Mouse (Mus musculus) neural tube, embryonic 10.5 days (tissue): Measurements from ENCODE around the gene Fsd1.

ENCODE experiments used
- DNase-seq: peaks from one replicate; pipeline ENCODE4 v3.0.0-alpha.2; 2017; ENCODE audit warnings: low spot score; ENCODE audit errors: extremely low spot score

The Fsd1 gene

DNA sequence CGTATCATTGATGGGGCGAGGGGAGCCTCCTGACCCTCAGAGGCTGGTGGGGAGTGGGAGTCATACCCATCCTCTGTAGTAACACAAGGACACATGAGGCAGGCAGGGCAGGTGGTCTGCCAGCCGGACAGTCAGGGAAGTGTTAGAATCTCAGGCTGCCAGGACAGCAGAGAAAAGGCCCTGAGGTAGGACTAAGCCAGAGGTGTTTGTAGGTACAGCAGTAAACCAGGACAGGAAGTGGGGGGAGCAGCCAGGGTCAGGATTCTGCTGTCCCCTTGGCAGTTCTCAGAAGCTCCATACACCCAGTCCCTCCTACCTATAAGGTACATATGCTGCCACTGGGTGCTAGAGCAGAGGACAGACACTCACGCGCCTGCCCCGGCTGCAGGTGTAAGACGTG, 24.7 kb upstream of the Fsd1 start:
- no peak for DNase-seq

DNA sequence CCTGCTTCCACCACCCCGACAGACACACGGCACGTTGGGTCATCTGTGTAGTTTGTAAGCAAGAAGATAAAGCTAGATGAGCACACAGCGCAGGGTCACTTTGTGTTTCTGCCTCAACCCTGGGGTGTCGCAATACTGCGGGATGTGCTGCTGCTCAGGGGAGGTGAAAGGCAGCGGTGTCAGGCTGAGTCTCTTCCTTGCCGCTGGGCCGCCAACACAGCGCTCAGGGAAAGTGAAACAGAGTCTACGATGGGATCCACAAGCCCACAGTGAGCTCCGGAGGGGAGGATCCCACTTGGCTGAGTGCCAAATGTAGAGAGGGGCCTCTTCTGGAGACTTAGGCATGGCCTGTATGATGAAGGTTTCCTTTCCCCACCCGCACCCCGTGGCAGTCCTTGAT, 23.1 kb upstream of the Fsd1 start:
- DNase-seq: no peak

GRCm38 (mm10) chr17:55964496-55964895, 21.8 kb upstream of the Fsd1 start:
- no peak for DNase-seq

GRCm38 (mm10) chr17:55964996-55965395, 21.3 kb upstream of the Fsd1 start:
- DNase-seq: no peak

- no peak for DNase-seq
Measured at GRCm38 (mm10) chr17:55967186-55967585, 19.1 kb upstream of the Fsd1 start.

GRCm38 (mm10) chr17:55968210-55968609, 18.1 kb upstream of the Fsd1 start:
- no peak for DNase-seq

DNA sequence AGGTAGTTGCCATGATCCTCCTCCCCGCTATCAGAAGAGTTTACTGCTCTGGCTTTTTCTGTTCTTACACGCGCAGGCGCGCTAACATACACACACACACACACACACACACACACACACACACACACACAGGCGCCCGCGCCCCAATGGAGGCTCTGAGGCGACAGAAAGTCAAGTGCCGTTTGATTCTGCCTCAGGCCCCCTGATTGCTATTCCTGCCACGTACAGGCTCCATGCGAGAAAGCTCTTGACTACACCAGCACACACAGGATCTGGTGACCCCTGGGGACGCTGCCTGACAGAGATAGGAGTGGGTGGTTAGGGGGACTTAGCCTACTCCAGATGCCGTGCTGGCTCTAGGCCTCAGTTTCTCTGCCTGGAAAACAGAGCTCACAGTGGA, 16.7 kb upstream of the Fsd1 start:
- DNase-seq: peak; percentile 60

GRCm38 (mm10) chr17:55969966-55970891, 16.1 kb upstream of the Fsd1 start, which contains the start of gene Shd:
Gene Shd, plus strand, starts transcription at chr17:55970467.
- peak; percentile 83 for DNase-seq

GRCm38 (mm10) chr17:55971453-55971852, 14.9 kb upstream of the Fsd1 start:
- no peak for DNase-seq

DNA sequence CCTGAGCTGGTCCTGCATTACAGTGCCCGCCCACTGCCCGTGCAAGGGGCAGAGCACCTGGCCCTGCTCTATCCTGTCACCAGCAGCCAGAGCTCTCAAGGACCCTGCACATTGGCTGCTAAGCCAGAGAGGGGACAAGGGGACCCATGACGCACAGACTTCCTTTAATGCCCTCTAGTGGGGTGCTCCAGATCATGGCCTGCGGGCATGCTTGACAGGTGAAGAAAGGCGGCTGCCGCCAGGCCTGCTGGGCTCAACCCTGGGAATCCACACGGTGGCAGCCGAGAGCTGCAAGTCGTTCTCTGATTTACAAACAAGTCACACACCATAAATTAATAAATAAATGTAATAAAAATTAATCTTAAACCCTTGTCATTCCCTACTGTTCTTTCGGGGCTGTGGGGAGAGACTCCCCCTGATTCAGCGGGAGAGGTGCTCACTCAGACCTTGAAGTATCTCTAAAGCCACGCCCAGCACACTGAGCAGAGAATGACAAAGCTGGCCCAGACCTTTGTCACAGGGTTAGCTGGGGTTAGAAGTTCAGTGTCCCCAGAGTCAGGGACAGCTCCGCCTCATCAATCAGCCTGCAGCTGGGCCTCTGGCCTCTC, 9.9 kb upstream of the Fsd1 start:
- peak; percentile 72 for DNase-seq

GRCm38 (mm10) chr17:55977301-55977700, 9.0 kb upstream of the Fsd1 start:
- no peak for DNase-seq

DNA sequence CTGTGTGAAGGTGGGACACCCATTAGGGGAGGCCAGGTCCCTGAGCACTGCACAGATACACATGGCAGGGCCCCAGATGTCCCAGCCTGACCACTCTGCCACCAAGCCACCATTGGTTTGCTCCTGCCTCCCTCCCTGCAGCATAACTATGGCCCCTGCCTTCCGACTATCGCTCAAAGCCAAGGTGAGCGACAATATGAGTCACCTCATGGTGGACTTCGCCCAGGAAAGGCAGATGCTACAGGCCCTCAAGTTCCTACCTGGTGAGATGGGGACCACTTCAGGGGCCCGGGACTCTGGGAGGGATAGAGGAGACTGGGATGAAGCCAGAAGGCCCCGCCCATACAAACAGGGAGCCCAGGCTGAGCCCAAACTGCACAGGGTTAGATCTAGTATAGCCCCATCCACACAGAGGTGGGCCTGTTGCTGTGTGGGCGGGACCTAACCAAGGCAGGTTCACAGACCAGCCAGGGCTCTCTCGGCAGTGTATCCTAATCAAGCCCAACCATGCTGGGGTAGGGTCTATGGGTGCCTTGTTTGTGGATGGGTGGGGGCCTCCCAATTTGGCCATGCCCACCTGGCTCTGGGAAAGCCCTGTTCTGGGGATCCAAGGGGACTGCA, 4.1 kb downstream of the Fsd1 start:
- no peak for DNase-seq

DNA sequence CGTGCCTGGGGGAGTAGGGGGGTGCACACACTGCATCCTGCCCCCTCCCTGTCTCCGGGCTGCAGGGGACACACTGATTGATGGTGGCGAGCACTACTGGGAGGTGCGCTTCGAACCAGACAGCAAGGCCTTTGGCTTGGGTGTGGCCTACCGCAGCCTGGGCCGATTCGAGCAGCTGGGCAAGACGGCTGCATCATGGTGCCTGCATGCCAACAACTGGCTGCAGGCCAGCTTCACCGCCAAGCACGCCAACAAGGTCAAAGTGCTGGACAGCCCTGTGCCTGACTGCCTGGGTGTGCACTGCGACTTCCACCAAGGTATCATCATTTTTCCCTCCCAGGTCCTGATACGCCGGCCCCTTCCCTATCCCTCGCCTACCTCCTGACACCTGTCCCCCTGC, 9.7 kb downstream of the Fsd1 start:
- no peak for DNase-seq

GRCm38 (mm10) chr17:55999794-56000499, 13.6 kb downstream of the Fsd1 start:
- peak; percentile 15 for DNase-seq

- DNase-seq: no peak
Measured at GRCm38 (mm10) chr17:56003000-56003399, 16.7 kb downstream of the Fsd1 start.

DNA sequence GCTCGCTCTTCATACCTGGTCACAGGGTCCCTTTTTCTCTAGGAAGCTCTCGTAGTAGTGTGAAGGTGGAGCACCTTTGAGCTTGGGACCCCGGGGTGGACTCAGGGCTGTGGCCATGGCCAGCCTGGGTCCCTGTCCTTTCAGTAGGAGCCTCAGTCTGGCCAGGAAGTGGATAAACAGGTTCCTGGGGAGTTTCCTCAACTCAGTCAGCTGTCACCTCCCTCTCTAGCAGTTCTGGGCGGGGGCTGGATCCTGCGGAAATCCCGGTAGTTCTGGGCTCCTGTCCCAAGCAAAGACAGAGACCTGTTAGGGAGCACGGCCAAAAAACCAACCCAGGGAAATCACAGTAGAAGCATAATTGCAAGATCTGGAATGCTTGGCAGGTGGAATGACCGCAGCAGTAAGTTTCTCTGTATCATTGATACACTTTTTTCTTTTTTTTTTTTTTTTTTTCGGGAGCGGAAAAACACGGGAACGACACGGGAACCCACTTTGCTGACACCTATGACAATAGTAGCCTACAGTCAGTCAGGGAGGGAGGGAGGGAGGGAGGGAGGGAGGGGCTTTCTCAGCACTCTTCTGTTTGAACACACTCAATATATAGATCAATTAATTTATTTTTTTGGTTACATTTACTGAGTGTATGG, 19.2 kb downstream of the Fsd1 start, which contains the start of the genes Stap2 and Mpnd:
Gene Stap2 (minus strand): TSS at position 170 of the 647 bp plus-strand sequence.
Gene Mpnd (plus strand): TSS at position 297 of the 647 bp plus-strand sequence.
- DNase-seq: no peak

DNA sequence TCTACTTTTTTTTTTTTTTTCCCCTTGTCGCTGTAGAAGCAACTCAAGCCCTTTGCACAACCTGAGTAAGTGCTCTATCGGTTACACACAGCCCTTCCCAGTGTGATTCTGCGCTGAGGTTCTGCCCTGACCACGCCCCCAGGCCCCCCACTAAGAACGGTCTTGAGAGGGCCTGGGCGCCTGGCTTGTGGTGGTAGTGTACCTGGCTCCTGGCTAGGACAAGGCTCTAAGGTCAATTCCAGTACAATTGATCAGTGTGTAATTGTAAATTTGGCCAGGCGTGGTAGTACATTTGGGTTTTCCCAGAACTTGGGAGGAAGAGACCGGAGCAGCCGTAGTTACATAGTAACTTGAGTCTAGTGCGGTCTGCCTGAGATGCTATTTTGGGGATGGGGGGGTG, 20.6 kb downstream of the Fsd1 start:
- no peak for DNase-seq

DNA sequence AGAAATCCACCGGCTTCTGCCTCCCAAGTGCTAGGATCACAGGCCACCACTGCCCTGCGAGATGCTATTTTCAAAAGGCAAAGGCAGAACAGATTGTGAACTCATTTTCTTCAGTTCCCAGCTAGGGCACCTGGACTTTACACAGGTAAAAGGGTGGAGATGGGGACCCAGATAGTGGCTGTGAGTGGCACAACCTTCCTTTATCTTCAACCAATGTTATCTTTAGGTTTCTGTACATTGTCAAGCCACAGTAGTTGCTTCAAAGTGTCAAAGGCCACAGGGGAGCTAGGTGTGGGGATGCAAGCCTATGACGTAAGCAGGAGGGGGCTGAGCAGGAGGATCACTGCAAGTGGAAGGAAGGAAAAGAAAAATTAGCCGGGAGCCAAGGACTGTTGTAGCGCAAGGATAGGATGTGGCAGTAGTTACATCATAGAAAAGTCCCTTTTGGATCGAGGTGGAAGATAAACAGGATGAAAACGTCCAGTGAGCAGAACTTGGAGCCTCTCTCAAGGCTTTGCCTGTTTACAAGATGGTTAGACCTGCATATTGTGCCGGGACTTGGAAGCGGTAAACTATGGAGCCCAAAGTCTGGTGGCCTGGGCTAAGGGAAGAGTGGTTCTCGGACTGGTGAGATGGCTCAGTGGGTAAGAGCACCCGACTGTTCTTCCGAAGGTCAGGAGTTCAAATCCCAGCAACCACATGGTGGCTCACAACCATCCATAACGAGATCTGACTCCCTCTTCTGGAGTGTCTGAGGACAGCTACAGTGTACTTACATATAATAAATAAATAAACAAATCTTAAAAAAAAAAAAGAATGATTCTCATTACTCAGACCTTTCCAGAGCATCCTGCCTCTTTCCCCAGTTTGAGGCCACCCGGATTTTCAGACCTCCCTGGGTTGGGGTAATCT, 21.4 kb downstream of the Fsd1 start:
- DNase-seq: peak; percentile 45

GRCm38 (mm10) chr17:56008356-56009087, 22.2 kb downstream of the Fsd1 start:
- DNase-seq: peak; percentile 93
